Mouse (Mus musculus) ES-Bruce4 (cell line): ENCODE data around the gene Pde4d.

ENCODE experiments used
- CTCF ChIP-seq: IDR thresholded peaks from one replicate; pipeline ENCODE4 v1.8.1; 2011; ENCODE audit warnings: low read depth, low read length
- POLR2A ChIP-seq: IDR thresholded peaks from one replicate; pipeline ENCODE4 v1.8.1; 2011; ENCODE audit warnings: low read length; ENCODE audit not compliant: insufficient read depth

GRCm38 (mm10) chr13:109551836-109552235 is 1102.1 kb downstream of the Pde4d start:
- TF ChIP-seq CTCF: no peak
- no peak for TF ChIP-seq POLR2A
